Mouse (Mus musculus): ENCODE measurements around the gene Gpc4. TPM values are rescaled to one million over a fixed set of nuclear protein-coding genes. Genes with fewer than 3 reads are reported as not detected.

Gpc4 gene
- 44.4 and 47.0 TPM in 2 replicates for polyA plus RNA-seq (2015; fragmentation: Nextera tagmentation; extraction: Ambion mirVana)

- peak; percentile 95 for ATAC-seq (ENCODE audit: insufficient read depth, low FRiP score)
- 19% methylated on average over 34 of the region's 76 CpGs for WGBS
- H3K9me3 ChIP-seq (replicated peaks; ENCODE audit: control insufficient read depth, low read length), result no peaks in the 10 kb centered on the region
Observed at GRCm38 (mm10) chrX:52164738-52165554, at the start of gene Gpc4. Gpc4 (minus strand) TSS chrX:52165252.

GRCm38 (mm10) chrX:52212846-52213245 is 47.8 kb upstream of the Gpc4 start:
- no peak overlapping the region for H3K27ac ChIP-seq (ENCODE audit: low read length)
- H3K4me2 ChIP-seq (ENCODE audit: low read depth, low read length), result no peak overlapping the region
- no peaks in the 10 kb centered on the region for H3K9me3 ChIP-seq (replicated peaks; ENCODE audit: control insufficient read depth, low read length)
- no peak for ATAC-seq (ENCODE audit: insufficient read depth, low FRiP score)
- no peak overlapping the region for H3K9ac ChIP-seq (ENCODE audit: low read length)
- H3K4me1 ChIP-seq (ENCODE audit: control insufficient read depth, insufficient read depth, low read length), result no peaks in the 10 kb centered on the region
- no peaks in the 10 kb centered on the region for H3K27me3 ChIP-seq (ENCODE audit: control insufficient read depth, insufficient read depth, low read length)
- WGBS, result 56% methylated on average over 4 of the region's 4 CpGs
- no peaks in the 10 kb centered on the region for H3K36me3 ChIP-seq (ENCODE audit: control insufficient read depth, insufficient read depth, low read length)
- H3K4me3 ChIP-seq (replicated peaks; ENCODE audit: low read length), result no peak overlapping the region

More at GRCm38 (mm10) chrX:52164738-52165554, at the start of gene Gpc4:
- H3K27me3 ChIP-seq (ENCODE audit: control insufficient read depth, insufficient read depth, low read length), result no peaks in the 10 kb centered on the region; the same call in 1 of the 2 replicates
- H3K36me3 ChIP-seq (ENCODE audit: control insufficient read depth, insufficient read depth, low read length), result no peaks in the 10 kb centered on the region
- H3K4me2 ChIP-seq (ENCODE audit: low read depth, low read length), result peak within 1 kb of the TSS; percentile 59
- H3K4me1 ChIP-seq (ENCODE audit: control insufficient read depth, insufficient read depth, low read length), result no peaks in the 10 kb centered on the region
- H3K4me3 ChIP-seq (replicated peaks; ENCODE audit: low read length), result peak within 1 kb of the TSS; percentile 63
- H3K9ac ChIP-seq (ENCODE audit: low read length), result peak within 1 kb of the TSS; percentile 71
- H3K27ac ChIP-seq (ENCODE audit: low read length), result peak within 1 kb of the TSS; percentile 16; the same call in 1 of the 2 replicates

DNA sequence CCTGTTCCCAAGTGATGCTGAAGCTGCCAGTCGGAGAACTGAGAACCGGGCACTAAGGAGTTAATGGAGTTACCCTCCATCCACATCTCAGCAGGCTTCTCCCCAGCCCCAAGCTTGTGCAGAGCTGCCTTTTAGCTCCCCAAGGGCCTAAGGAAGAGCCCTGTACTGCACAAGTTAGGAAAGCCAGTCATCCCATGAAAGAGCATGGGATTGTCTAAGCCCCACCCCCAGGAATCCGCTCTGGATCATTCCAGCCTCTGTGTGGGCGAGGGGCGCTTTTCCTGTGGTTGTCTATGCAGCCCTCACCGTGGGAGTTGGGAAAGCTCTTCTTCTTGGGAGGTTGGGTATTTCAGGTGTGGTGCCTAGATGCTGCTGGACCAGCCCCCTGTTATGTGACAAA is 34.8 kb upstream of the Gpc4 start:
- no peak overlapping the region for H3K4me2 ChIP-seq (ENCODE audit: low read depth, low read length)
- H3K4me3 ChIP-seq (replicated peaks; ENCODE audit: low read length), result no peak overlapping the region
- H3K9ac ChIP-seq (ENCODE audit: low read length), result no peak overlapping the region
- no peaks in the 10 kb centered on the region for H3K36me3 ChIP-seq (ENCODE audit: control insufficient read depth, insufficient read depth, low read length)
- H3K27me3 ChIP-seq (ENCODE audit: control insufficient read depth, insufficient read depth, low read length), result no peaks in the 10 kb centered on the region
- WGBS, result 27% methylated on average over 6 of the region's 6 CpGs
- no peaks in the 10 kb centered on the region for H3K9me3 ChIP-seq (replicated peaks; ENCODE audit: control insufficient read depth, low read length)
- no peak for ATAC-seq (ENCODE audit: insufficient read depth, low FRiP score)
- H3K27ac ChIP-seq (ENCODE audit: low read length), result no peak overlapping the region
- no peaks in the 10 kb centered on the region for H3K4me1 ChIP-seq (ENCODE audit: control insufficient read depth, insufficient read depth, low read length)

- no peak overlapping the region for H3K9ac ChIP-seq (ENCODE audit: low read length)
- H3K9me3 ChIP-seq (replicated peaks; ENCODE audit: control insufficient read depth, low read length), result no peaks in the 10 kb centered on the region
- H3K4me1 ChIP-seq (ENCODE audit: control insufficient read depth, insufficient read depth, low read length), result no peaks in the 10 kb centered on the region
- H3K36me3 ChIP-seq (ENCODE audit: control insufficient read depth, insufficient read depth, low read length), result no peaks in the 10 kb centered on the region
- 38% methylated on average over 4 of the region's 4 CpGs for WGBS
- no peak overlapping the region for H3K4me2 ChIP-seq (ENCODE audit: low read depth, low read length)
- H3K27me3 ChIP-seq (ENCODE audit: control insufficient read depth, insufficient read depth, low read length), result no peaks in the 10 kb centered on the region
- H3K27ac ChIP-seq (ENCODE audit: low read length), result no peak overlapping the region
- ATAC-seq (ENCODE audit: insufficient read depth, low FRiP score), result no peak
- H3K4me3 ChIP-seq (replicated peaks; ENCODE audit: low read length), result no peak overlapping the region
Observed at GRCm38 (mm10) chrX:52193311-52193968, 28.4 kb upstream of the Gpc4 start.

- no peaks in the 10 kb centered on the region for H3K27me3 ChIP-seq (ENCODE audit: control insufficient read depth, insufficient read depth, low read length)
- no peak overlapping the region for H3K4me2 ChIP-seq (ENCODE audit: low read depth, low read length)
- no peaks in the 10 kb centered on the region for H3K36me3 ChIP-seq (ENCODE audit: control insufficient read depth, insufficient read depth, low read length)
- 33% methylated on average over 4 of the region's 4 CpGs for WGBS
- H3K9ac ChIP-seq (ENCODE audit: low read length), result no peak overlapping the region
- H3K9me3 ChIP-seq (replicated peaks; ENCODE audit: control insufficient read depth, low read length), result no peaks in the 10 kb centered on the region
- no peaks in the 10 kb centered on the region for H3K4me1 ChIP-seq (ENCODE audit: control insufficient read depth, insufficient read depth, low read length)
- H3K4me3 ChIP-seq (replicated peaks; ENCODE audit: low read length), result no peak overlapping the region
- H3K27ac ChIP-seq (ENCODE audit: low read length), result no peak overlapping the region
- no peak for ATAC-seq (ENCODE audit: insufficient read depth, low FRiP score)
Observed at GRCm38 (mm10) chrX:52189094-52189493, 24.0 kb upstream of the Gpc4 start.

DNA sequence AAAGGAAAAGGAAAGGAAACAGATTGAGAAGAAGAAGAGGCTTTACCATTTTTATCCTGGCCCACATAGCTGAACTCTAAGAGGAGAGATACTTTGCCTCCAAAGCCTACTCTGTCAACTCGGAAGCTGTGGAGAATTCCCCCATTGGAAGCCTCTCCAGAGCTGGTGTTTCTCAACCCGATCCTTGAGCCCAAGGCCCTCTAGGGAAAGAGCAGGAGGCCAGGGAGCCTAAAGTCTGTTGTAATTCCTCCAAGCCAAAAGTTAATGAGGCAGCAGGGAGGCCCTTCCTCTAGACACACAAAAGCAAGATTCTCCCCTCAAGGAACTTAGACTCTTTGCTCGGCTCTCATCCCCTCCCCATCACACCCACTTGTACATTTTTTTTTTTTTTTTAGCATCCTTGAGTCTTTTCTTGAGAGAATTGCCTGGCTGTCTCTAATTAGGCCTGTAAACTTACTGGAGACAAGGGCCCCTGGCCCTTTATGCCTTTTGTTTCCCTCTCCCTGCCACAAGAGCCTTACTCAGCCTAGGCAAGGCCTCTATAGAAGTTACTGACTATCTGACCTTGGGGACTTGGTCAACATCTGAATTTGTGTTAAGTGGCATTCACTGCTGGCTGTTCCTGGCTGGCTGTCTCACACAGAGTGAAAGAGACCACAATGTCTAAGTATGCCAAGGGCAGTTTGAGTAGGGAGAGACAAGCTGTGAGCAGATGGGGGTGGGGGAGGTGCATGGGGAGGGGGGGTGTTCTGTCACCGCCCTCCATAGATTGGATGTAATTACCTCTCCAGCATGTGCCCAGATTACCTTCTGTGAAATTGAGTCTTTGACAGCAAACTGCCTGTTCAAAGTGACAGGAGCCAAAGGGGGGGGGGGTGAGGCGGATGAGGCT is 18.7 kb upstream of the Gpc4 start:
- H3K9me3 ChIP-seq (replicated peaks; ENCODE audit: control insufficient read depth, low read length), result no peaks in the 10 kb centered on the region
- H3K9ac ChIP-seq (ENCODE audit: low read length), result no peak overlapping the region
- 76% methylated on average over 5 of the region's 5 CpGs for WGBS
- no peak overlapping the region for H3K4me3 ChIP-seq (replicated peaks; ENCODE audit: low read length)
- no peak overlapping the region for H3K4me2 ChIP-seq (ENCODE audit: low read depth, low read length)
- no peak for ATAC-seq (ENCODE audit: insufficient read depth, low FRiP score)
- H3K27me3 ChIP-seq (ENCODE audit: control insufficient read depth, insufficient read depth, low read length), result no peaks in the 10 kb centered on the region
- H3K36me3 ChIP-seq (ENCODE audit: control insufficient read depth, insufficient read depth, low read length), result no peaks in the 10 kb centered on the region
- H3K27ac ChIP-seq (ENCODE audit: low read length), result no peak overlapping the region
- H3K4me1 ChIP-seq (ENCODE audit: control insufficient read depth, insufficient read depth, low read length), result no peaks in the 10 kb centered on the region

- Histone ChIP-seq H3K27ac (ENCODE audit: low read length) (no peak overlapping the region), H3K9ac (ENCODE audit: low read length) (no peak overlapping the region), H3K4me1 (ENCODE audit: control insufficient read depth, insufficient read depth, low read length) (no peaks in the 10 kb centered on the region), H3K4me3 (replicated peaks; ENCODE audit: low read length) (no peak overlapping the region), H3K36me3 (ENCODE audit: control insufficient read depth, insufficient read depth, low read length) (no peaks in the 10 kb centered on the region), H3K9me3 (replicated peaks; ENCODE audit: control insufficient read depth, low read length) (no peaks in the 10 kb centered on the region), H3K27me3 (ENCODE audit: control insufficient read depth, insufficient read depth, low read length) (no peaks in the 10 kb centered on the region), H3K4me2 (ENCODE audit: low read depth, low read length) (no peak overlapping the region)
- ATAC-seq (ENCODE audit: insufficient read depth, low FRiP score), result no peak
- 55% methylated on average over 2 of the region's 2 CpGs for WGBS
Observed at GRCm38 (mm10) chrX:52181401-52181800, 16.3 kb upstream of the Gpc4 start.

DNA sequence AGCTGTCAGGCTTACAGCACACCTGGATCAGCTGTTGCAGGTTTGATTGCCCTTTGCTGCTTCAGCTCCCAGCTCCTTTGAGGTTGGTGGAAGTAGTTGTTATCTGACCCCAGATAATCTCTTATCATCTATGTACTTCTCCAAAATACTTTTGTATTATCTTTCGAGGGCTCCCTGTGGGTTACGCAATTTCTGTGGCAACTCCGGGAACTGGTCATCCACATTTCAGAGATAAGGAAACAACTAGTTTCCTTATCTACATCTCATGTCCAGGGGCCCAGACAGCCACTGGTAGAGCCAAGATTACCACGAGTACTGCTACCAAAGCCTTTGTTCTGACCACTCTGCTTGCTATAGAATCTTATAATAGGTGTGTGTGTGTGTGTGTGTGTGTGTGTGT is 12.0 kb upstream of the Gpc4 start:
- no peak overlapping the region for H3K4me2 ChIP-seq (ENCODE audit: low read depth, low read length)
- 51% methylated on average over 4 of the region's 4 CpGs for WGBS
- no peak overlapping the region for H3K9ac ChIP-seq (ENCODE audit: low read length)
- no peaks in the 10 kb centered on the region for H3K36me3 ChIP-seq (ENCODE audit: control insufficient read depth, insufficient read depth, low read length)
- no peak overlapping the region for H3K27ac ChIP-seq (ENCODE audit: low read length)
- H3K4me1 ChIP-seq (ENCODE audit: control insufficient read depth, insufficient read depth, low read length), result no peaks in the 10 kb centered on the region
- ATAC-seq (ENCODE audit: insufficient read depth, low FRiP score), result no peak
- no peak overlapping the region for H3K4me3 ChIP-seq (replicated peaks; ENCODE audit: low read length)
- no peaks in the 10 kb centered on the region for H3K9me3 ChIP-seq (replicated peaks; ENCODE audit: control insufficient read depth, low read length)
- H3K27me3 ChIP-seq (ENCODE audit: control insufficient read depth, insufficient read depth, low read length), result no peaks in the 10 kb centered on the region

Measured in stomach, embryonic 16.5 days (tissue).